Mouse (Mus musculus) urinary bladder, postnatal 14 days (tissue): ENCODE measurements around the gene Rnh1.

Experiments used
- DNase-seq: peaks from one replicate; pipeline ENCODE4 v3.0.0; 2021; ENCODE audit warnings: low spot score

The Rnh1 gene

DNA sequence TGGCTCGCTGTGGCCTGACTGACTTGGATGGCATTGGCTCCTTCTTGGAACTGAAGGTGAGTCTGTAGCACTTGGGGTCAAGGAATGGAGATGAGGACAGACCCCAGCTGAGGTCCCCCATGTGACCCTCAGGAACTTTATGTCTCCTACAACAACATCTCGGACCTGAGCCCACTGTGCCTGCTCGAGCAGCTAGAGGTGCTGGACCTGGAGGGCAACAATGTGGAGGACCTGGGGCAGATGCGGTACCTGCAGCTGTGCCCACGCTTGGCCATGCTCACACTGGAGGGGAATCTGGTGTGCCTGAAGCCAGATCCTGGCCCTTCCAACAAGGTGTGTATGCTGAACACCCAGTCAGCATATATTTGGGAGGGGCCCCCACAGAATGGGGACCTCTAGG lies 32.8 kb upstream of the Rnh1 start:
- DNase-seq: no peak

- DNase-seq: no peak
These were observed 31.9 kb upstream of the Rnh1 start for GRCm38 (mm10) chr7:141204546-141204945.

DNA sequence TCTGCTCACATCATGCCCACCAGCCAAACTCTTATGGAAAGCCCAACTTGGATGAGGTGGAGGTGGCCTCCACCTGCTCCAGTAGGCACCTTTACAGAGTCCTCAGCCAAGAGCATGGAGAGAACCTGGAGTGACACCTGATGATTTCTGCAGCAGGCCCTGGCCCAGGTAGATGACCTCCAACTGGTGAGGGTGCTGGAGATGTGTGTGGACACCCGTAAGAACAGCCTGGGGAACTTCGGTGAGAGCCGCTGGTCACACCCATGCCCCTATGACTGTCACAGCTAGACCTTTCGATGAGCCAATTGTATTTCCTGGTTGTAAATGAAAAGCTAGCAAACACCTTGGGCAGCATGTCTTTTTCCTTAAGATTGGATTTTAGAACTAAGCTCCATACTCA lies 25.5 kb upstream of the Rnh1 start:
- no peak for DNase-seq

GRCm38 (mm10) chr7:141196619-141197282 lies 24.1 kb upstream of the Rnh1 start:
- no peak for DNase-seq

- no peak for DNase-seq
These were observed 23.1 kb upstream of the Rnh1 start for GRCm38 (mm10) chr7:141195754-141196153.

- peak; percentile 94 for DNase-seq
These were observed 22.2 kb upstream of the Rnh1 start for GRCm38 (mm10) chr7:141194830-141195229.

GRCm38 (mm10) chr7:141194409-141194808 lies 21.8 kb upstream of the Rnh1 start:
- DNase-seq: no peak

DNA sequence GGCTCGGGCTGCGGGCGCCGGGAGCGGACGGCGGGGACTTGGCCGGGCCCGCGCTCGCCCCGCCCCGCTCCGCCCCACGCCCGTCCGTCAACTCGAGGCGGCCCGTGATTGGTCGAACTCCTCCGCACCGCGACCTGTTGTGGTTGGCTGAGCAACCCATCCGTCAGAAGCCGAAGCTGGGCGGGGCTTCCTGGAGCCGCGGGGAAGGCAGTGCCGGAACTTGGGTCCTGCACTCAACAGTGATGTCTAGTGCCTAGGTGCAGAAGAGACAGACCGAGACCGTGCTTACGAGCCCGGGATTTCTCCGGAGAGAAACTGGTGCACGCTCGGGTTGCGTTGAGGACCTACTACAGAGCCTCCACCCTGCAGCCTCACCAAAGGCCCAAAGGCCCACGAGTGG lies 21.3 kb upstream of the Rnh1 start, which contains the start of the genes Hras and Lrrc56:
TSS of gene Hras (minus strand) at position 58 of the 400 bp plus-strand sequence.
TSS of gene Lrrc56 (plus strand) at position 210 of the 400 bp plus-strand sequence.
- DNase-seq: peak; percentile 99

DNA sequence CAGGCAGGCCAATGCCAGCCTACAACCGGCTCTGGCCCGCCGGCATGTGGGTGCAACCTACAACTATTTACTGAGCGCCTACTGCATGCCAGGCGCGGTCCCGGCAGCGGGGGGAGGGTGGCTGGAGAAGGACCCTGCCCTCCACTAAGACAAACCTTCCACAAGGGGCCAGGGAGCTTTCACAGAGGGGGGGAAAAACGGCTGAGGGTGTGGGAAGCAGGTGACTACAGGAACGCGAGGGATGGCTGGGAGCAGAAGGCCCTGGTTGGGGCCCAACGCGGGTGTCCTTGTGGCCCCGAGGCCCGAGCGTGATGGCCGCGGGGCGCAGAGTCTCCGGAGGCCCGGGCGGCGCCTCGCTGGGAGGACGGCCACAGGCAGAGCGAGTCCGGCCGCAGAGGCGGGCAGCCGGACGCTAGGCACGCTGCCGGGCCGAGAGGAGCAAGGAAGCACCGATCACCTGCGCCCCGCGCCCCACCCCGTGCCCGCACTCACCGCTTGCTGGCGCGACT lies 20.7 kb upstream of the Rnh1 start:
- DNase-seq: peak; percentile 85

DNA sequence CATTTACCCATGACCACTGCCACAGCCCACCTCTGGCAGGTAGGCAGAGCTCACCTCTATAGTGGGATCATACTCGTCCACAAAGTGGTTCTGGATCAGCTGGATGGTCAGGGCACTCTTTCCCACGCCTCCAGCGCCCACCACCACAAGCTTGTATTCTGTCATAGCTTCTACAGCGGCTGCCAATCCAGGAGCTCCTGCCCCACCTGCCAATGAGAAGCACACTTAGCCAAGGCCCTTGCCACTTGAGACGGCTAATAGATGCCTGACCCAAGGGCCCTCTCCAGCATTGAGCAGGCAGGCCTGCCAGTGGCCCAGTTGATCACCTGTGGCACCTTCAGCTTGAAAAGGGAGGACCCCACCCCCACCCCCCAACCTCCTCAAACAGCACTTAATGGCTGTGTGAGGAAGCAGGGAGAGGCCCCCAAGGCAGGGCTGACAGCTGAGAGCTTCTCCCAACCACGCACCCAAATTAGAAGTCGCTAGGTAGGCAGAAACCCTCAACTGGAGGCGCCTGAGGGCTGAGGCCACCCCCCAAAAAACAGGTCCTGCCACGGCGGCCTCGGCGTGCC lies 20.2 kb upstream of the Rnh1 start:
- no peak for DNase-seq

- DNase-seq: no peak
These were observed 19.4 kb upstream of the Rnh1 start for GRCm38 (mm10) chr7:141191796-141192685.

- no peak for DNase-seq
These were observed 18.4 kb upstream of the Rnh1 start for GRCm38 (mm10) chr7:141191036-141191435.

DNA sequence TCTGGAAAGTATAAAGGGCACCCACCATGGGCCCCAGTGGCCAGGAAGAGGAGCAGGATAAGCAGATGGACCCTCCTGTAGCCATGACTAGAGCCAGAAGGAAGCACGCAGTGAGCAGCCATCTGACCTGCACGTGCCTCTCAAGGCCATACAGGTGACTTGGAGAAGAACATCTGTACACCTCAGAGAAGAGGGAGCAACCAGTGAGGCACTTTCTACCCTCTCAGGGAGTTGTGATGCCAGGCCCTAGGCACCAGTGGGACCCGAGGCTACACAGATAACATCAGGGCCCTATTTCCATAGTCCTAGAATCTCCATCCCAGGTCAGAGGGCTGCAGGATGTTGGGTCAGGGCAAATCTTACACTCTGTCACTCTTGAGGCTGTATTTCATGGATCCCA lies 17.6 kb upstream of the Rnh1 start:
- no peak for DNase-seq

GRCm38 (mm10) chr7:141188733-141189132 lies 16.1 kb upstream of the Rnh1 start:
- DNase-seq: no peak

DNA sequence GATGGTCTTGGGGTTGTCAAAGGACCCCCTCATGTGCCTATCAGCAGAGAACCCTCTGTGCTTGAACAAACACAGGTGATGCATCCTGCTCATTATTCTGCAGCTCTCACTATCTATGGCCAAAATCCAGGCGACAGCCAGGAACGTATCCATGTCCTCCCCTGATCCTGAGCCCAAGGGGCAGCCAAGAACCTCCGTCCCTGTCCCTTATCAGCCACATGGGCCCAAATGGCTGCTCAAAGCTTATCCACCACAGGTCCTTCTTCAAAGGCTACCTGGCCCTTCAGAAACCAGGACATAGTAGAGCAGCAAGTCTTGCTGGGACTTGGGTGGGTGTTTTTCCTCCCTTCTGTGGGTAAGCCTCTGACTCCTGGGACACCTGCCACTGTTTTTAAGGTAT lies 15.5 kb upstream of the Rnh1 start:
- DNase-seq: no peak

GRCm38 (mm10) chr7:141176173-141176572 lies 3.5 kb upstream of the Rnh1 start:
- peak; percentile 87 for DNase-seq

DNA sequence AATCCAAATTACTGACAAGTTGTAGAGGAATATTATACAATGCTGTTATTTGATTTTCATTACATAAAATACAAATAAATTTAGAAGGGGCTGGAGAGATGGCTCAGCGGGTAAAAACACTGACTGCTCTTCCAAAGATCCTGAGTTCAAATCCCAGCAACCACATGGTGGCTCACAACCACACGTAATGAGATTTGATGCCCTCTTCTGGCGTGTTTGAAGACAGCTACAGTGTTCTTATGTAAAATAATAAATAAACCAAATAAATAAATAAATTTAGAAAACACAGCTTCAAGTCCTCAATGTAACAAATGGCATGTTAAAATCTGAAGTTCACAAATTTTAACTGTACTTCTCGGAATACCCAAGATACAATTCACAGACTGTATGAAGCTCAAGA lies 2.4 kb upstream of the Rnh1 start:
- DNase-seq: no peak

DNA sequence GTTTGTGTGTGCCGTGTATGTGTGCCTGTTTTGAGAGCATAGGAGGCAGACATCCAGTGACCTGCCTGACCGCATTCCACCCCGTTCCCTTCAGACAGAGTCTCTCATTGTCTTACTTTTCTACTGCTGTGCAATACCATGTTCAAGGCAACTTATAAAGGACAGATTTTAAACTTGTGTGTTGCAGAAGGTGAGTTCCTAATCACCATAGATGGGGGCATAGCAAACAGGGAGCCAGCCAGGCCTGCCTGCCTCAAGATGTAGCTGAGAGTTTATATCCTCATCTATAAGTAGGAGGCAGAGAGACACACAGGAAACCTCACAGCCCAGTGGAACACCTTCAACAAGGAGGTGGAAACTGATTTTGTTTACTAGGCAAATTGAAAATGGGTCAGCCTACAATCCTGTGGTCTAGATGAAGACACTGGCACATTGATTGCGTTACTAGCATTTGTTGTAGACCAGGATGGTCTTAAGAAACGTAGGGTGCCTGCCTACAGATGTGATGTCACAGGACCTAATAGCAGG lies 730 bp upstream of the Rnh1 start:
- DNase-seq: no peak

- no peak for DNase-seq
These were observed 2.8 kb downstream of the Rnh1 start for GRCm38 (mm10) chr7:141169866-141170265.

DNA sequence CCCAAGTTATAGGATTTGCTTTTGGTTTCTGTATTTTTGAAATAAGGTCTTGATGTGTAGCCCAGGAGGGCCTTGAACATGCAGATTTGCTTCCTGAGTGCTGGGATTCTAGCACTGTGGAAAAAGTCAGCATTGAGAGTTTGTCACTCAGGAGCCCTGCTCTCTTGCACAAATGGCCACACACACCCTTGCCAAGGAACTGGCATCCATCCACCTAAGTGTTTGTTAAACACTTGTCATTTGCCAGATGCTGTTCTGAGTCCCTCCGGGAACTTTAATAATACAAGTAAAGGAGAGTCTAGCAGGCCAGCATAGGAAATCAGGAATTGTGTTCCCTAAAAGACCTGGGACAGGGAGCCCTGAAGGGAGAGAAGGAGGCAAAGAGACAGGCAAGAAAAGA lies 3.4 kb downstream of the Rnh1 start:
- DNase-seq: no peak

DNA sequence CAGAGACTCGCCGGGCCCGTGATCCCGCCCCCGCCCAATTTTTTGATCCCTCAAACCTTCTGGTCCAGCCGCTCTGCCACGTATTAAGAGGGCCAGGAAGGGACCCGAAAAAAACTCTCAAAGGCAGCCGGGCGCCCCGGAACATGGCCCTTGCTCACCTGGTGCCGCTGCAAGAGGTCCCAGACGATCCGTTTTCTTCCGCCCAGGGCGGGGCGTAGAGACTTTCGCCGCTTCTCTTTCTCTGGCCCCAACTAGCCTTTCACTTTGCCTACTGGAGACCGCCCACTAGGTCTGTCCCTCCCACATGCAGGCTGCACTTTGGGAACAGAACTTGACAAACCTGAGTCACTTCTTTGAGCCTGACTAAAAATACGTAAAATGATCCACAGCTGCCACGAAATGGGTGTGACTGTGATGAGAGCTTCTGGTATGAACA lies 4.1 kb downstream of the Rnh1 start:
- DNase-seq: peak; percentile 86

DNA sequence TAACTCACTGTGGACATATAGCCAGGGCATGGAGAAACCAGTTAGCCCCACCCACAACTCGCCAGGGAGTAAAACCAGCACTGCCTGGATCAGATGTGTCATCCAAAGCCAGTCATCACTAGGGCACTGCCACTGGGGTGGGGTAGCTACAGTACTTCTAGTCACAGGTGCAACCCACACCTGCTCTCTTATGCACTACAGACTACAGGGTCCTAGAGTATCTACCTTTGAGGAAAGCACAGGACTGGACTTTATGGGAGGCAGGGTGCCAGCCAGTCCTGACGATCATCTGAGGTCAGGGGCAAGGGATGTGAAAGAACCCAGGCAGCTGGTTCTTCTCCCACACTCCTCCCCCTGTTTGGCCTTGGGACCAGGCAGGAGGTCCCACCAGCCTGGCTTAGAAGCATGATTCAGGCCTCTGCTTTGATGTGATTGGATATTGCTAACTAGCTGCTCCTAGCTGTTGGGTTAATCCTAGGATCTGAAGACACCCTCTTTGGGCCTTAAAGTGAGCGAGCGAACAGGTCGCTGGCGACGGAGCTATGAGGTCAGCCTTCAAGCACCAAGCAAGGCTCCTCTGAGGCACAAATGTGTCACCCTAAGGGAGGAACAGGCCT lies 4.6 kb downstream of the Rnh1 start:
- DNase-seq: peak; percentile 70
